ENCODE assay signal across 25 mouse cellular contexts in the genomic region with DNA sequence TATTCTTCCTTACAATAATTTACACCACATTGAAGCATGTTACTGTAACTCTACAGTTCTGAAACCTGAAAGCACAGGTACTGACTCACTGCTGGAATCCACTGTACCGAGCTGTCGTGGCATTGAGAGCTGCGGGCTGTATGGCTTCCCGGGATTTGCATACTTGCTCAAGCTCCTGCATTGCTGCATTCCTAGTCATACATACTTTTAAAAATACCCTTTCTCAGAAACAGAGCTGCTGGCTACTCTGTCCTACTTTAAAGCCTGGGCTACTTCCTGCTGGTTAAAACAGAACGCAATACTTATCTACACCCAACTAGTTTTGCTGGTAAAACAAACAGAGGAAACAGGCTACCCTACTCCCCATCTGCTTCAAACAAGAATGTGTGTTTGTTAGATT. TPM values are rescaled to one million over a fixed set of nuclear protein-coding genes. Genes with fewer than 3 reads are reported as not detected.
"Had no signal": no experiment of that assay in that cellular context is flagged by ENCODE, and none has a peak within 500 bp of the region (broad histone marks: within the 10 kb centered on the region; RNA-seq: fewer than 3 reads in every experiment).

No protein-coding gene starts in this region.

- H3K4me1 ChIP-seq: limb, embryonic 13.5 days; lung, embryonic 15.5 days; midbrain, embryonic 10.5 days; midbrain, embryonic 13.5 days; neural tube, embryonic 13.5 days had no signal

- H3K4me2 ChIP-seq: limb, embryonic 13.5 days; liver, embryonic 12.5 days; liver, embryonic 15.5 days; lung, embryonic 15.5 days; midbrain, embryonic 13.5 days; neural tube, embryonic 13.5 days had no signal

- DNase-seq: kidney, adult 18-20 months; kidney, adult 9 months; kidney, postnatal 25 days; layer of hippocampus, adult 9-11 months; liver; lung, adult 18-20 months; lung, postnatal 4 days; retina, postnatal 1 day; right cerebral cortex, postnatal 4 days; thymus, adult 2 months; thymus, postnatal 36 days had no signal

- H3K9ac ChIP-seq: limb, embryonic 13.5 days; liver, embryonic 12.5 days; liver, embryonic 15.5 days; lung, embryonic 15.5 days; midbrain, embryonic 13.5 days; neural tube, embryonic 13.5 days had no signal

- H3K9me3 ChIP-seq: limb, embryonic 10.5 days; limb, embryonic 13.5 days; liver, embryonic 12.5 days; liver, embryonic 15.5 days; lung, embryonic 15.5 days; midbrain, embryonic 10.5 days; midbrain, embryonic 13.5 days; neural tube, embryonic 13.5 days had no signal

- H3K27me3 ChIP-seq: limb, embryonic 13.5 days; liver, embryonic 12.5 days; liver, embryonic 15.5 days; lung, embryonic 15.5 days; midbrain, embryonic 13.5 days; neural tube, embryonic 13.5 days had no signal

- H3K27ac ChIP-seq: kidney, postnatal 0 days; layer of hippocampus, adult 2 months; limb, embryonic 10.5 days; limb, embryonic 13.5 days; liver, embryonic 12.5 days; liver, embryonic 15.5 days; lung, embryonic 15.5 days; midbrain, embryonic 10.5 days; midbrain, embryonic 13.5 days; neural tube, embryonic 13.5 days; stomach, postnatal 0 days had no signal

- H3K4me3 ChIP-seq: layer of hippocampus, adult 2 months; limb, embryonic 10.5 days; limb, embryonic 13.5 days; liver, embryonic 12.5 days; liver, embryonic 15.5 days; lung, embryonic 15.5 days; midbrain, embryonic 10.5 days; midbrain, embryonic 13.5 days; myocyte; neural tube, embryonic 13.5 days had no signal

- ATAC-seq: liver, embryonic 12.5 days; midbrain, embryonic 13.5 days; midbrain, embryonic 16.5 days had no signal

- H3K36me3 ChIP-seq: lung, embryonic 15.5 days; midbrain, embryonic 10.5 days had no signal

RNA-seq across cellular contexts. Expression of a gene that starts 46.9 kb away (rescaled TPM):
- total RNA-seq: megakaryocyte progenitor cell, adult 5-6 weeks had no signal
